Mouse (Mus musculus) heart, postnatal 0 days (tissue): ENCODE results near the gene Aspdh.

Source experiments
- CTCF ChIP-seq: IDR thresholded peaks from 2 replicates; pipeline ENCODE4 v1.5.1; 2016; ENCODE audit warnings: antibody characterized with exemption, control low read depth, low read depth
- EP300 ChIP-seq: IDR thresholded peaks from 2 replicates; pipeline ENCODE4 v1.6.1; 2016; ENCODE audit warnings: antibody characterized with exemption, low read depth

GRCm38 (mm10) chr7:44475046-44475614 is 9.9 kb downstream of the Aspdh start:
- TF ChIP-seq CTCF (no peak), EP300 (no peak)
